Mouse (Mus musculus) limb, embryonic 14.5 days (tissue): Measurements from ENCODE around the gene Olfr551. TPM values are rescaled to one million over a fixed set of nuclear protein-coding genes. Genes with fewer than 3 reads are reported as not detected.
"Not testable (repeated sequence)": the region's sequence is repeated elsewhere in the genome, so short reads cannot be mapped to it uniquely, and the experiment has no call there.

Experiments used
- ATAC-seq: fragments of 200-750 bp; cut with Nextera tagmentation; 2 replicates; pipeline ENCODE4 v1.8.0; 2017; ENCODE audit warnings: low read depth, moderate number of reproducible peaks, moderate TSS enrichment; ENCODE audit not compliant: low FRiP score
- DNase-seq: peaks from one replicate; pipeline ENCODE4 v3.0.0-alpha.2; 2015; ENCODE audit warnings: low spot score
- H3K27ac ChIP-seq: fragments of 300-500 bp; sonication (generic); replicated peaks from 2 replicates; pipeline ENCODE4 v1.5.1; 2014; ENCODE audit warnings: low read depth, mild to moderate bottlenecking, low read length, moderate library complexity, mixed read lengths
- H3K27me3 ChIP-seq: fragments of 300-500 bp; sonication (generic); 2 replicates; pipeline ENCODE4 v1.6.1; 2014; ENCODE audit warnings: low read length, mixed read lengths; ENCODE audit not compliant: control insufficient read depth, insufficient read depth
- H3K36me3 ChIP-seq: fragments of 300-500 bp; sonication (generic); 2 replicates; pipeline ENCODE4 v1.6.1; 2014; ENCODE audit warnings: mild to moderate bottlenecking, low read length, moderate library complexity, mixed read lengths; ENCODE audit not compliant: control insufficient read depth, insufficient read depth
- H3K4me1 ChIP-seq: fragments of 300-500 bp; sonication (generic); 2 replicates; pipeline ENCODE4 v1.6.1; 2014; ENCODE audit warnings: antibody characterized with exemption, low read length, mixed read lengths; ENCODE audit not compliant: control insufficient read depth, insufficient read depth
- H3K4me2 ChIP-seq: fragments of 300-500 bp; sonication (generic); replicated peaks from 2 replicates; pipeline ENCODE4 v1.6.1; 2014; ENCODE audit warnings: low read depth, mild to moderate bottlenecking, low read length, moderate library complexity; ENCODE audit not compliant: severe bottlenecking
- H3K4me3 ChIP-seq: fragments of 300-500 bp; sonication (generic); replicated peaks from 2 replicates; pipeline ENCODE4 v1.5.1; 2014; ENCODE audit warnings: low read length
- H3K9ac ChIP-seq: fragments of 300-500 bp; sonication (generic); 2 replicates; pipeline ENCODE4 v1.6.1; 2014; ENCODE audit warnings: mild to moderate bottlenecking, low read depth, low read length, moderate library complexity; ENCODE audit not compliant: severe bottlenecking
- H3K9me3 ChIP-seq: fragments of 300-500 bp; sonication (generic); 2 replicates; pipeline ENCODE4 v1.6.1; 2016; ENCODE audit warnings: low read length; ENCODE audit not compliant: control insufficient read depth
- POLR2A ChIP-seq: fragments of 200-500 bp; IDR thresholded peaks from 2 replicates; pipeline ENCODE4 v1.8.0; 2012; ENCODE audit warnings: inconsistent platforms, mild to moderate bottlenecking, moderate library complexity, borderline replicate concordance; ENCODE audit not compliant: insufficient read depth, insufficient read length; ENCODE audit errors: extremely low read depth
- WGBS: fragments of 180-500 bp; shearing (Covaris S2); extraction: QIAGEN DNeasy Blood & Tissue Kit; methylation state at CpG from one replicate; pipeline ENCODE4 v1.1.7; 2014; 5-methylcytosine and 5-hydroxymethylcytosine counted together
- polyA plus RNA-seq, 2 experiments: library from polyadenylated mRNA; depleted of rRNA in 1 of 2; stranded (reverse) in 1 of 2; unstranded in 1 of 2; fragments of >200 nt; fragmentation: Nextera tagmentation in 1 of 2; extraction: Ambion mirVana in 1 of 2; gene quantifications; 2 replicates each; pipeline versions ENCODE4 v1.2.1 to v1.2.3; 2012 to 2014

The Olfr551 gene
- polyA plus RNA-seq (2012; rRNA removed) (not detected in 2 replicates), polyA plus RNA-seq (2014; fragmentation: Nextera tagmentation; extraction: Ambion mirVana) (not detected in 2 replicates)

- Histone ChIP-seq H3K9me3 (no peaks in the 10 kb centered on the region), H3K27ac (no peak within 1 kb of the TSS), H3K27me3 (no peaks in the 10 kb centered on the region), H3K4me1 (no peaks in the 10 kb centered on the region), H3K36me3 (no peaks in the 10 kb centered on the region), H3K4me2 (no peak within 1 kb of the TSS), H3K9ac (no peak within 1 kb of the TSS), H3K4me3 (no peak within 1 kb of the TSS)
- no peak for ATAC-seq
- DNase-seq: no peak
- WGBS: 87% methylated on average over 3 of the region's 3 CpGs
- no peak for TF ChIP-seq POLR2A
Observed at GRCm38 (mm10) chr7:102591786-102592185, at the start of gene Olfr551. TSS of gene Olfr551 (minus strand) at chr7:102591886.

- H3K9me3 ChIP-seq: no peaks in the 10 kb centered on the region
- no peak within 1 kb of the TSS for H3K4me2 ChIP-seq
- ATAC-seq (no peak), DNase-seq (no peak)
- H3K4me1 ChIP-seq: no peaks in the 10 kb centered on the region
- no peak within 1 kb of the TSS for H3K4me3 ChIP-seq
- no peak within 1 kb of the TSS for H3K27ac ChIP-seq
- no peak within 1 kb of the TSS for H3K9ac ChIP-seq
- no peak for TF ChIP-seq POLR2A
- no peaks in the 10 kb centered on the region for H3K27me3 ChIP-seq
- H3K36me3 ChIP-seq: no peaks in the 10 kb centered on the region
- 83% methylated on average over 1 of the region's 1 CpGs for WGBS
Observed at GRCm38 (mm10) chr7:102638132-102638531, 46.4 kb upstream of the Olfr551 start, which contains the start of gene Olfr554. TSS of gene Olfr554 (plus strand) at chr7:102638432.

GRCm38 (mm10) chr7:102636665-102637064 lies 45.0 kb upstream of the Olfr551 start:
- ATAC-seq (no peak), DNase-seq (no peak)
- Histone ChIP-seq H3K4me3 (no peak overlapping the region), H3K4me1 (no peaks in the 10 kb centered on the region), H3K9ac (no peak overlapping the region), H3K4me2 (no peak overlapping the region), H3K36me3 (no peaks in the 10 kb centered on the region), H3K27ac (no peak overlapping the region), H3K27me3 (no peaks in the 10 kb centered on the region), H3K9me3 (no peaks in the 10 kb centered on the region)
- 33% methylated on average over 3 of the region's 3 CpGs for WGBS
- TF ChIP-seq POLR2A: no peak

- not testable (repeated sequence) for H3K27ac ChIP-seq, H3K27me3 ChIP-seq, H3K4me2 ChIP-seq, H3K4me3 ChIP-seq, DNase-seq, ATAC-seq, H3K4me1 ChIP-seq, H3K9ac ChIP-seq, H3K9me3 ChIP-seq, H3K36me3 ChIP-seq
- 85% methylated on average over 15 of the region's 19 CpGs for WGBS
Observed at GRCm38 (mm10) chr7:102620368-102620767, 28.7 kb upstream of the Olfr551 start.

- no peaks in the 10 kb centered on the region for H3K27me3 ChIP-seq
- H3K4me3 ChIP-seq: no peak overlapping the region
- no peaks in the 10 kb centered on the region for H3K36me3 ChIP-seq
- ATAC-seq (no peak), DNase-seq (peak; percentile 20)
- H3K4me1 ChIP-seq: no peaks in the 10 kb centered on the region
- WGBS: 69% methylated on average over 5 of the region's 5 CpGs
- TF ChIP-seq POLR2A: no peak
- H3K9me3 ChIP-seq: no peaks in the 10 kb centered on the region
- H3K4me2 ChIP-seq: no peak overlapping the region
- no peak overlapping the region for H3K27ac ChIP-seq
- H3K9ac ChIP-seq: no peak overlapping the region
Observed at GRCm38 (mm10) chr7:102619608-102620007, 27.9 kb upstream of the Olfr551 start.

GRCm38 (mm10) chr7:102618118-102618517 lies 26.4 kb upstream of the Olfr551 start, which contains the start of gene Olfr553:
TSS of gene Olfr553 (minus strand) at chr7:102618218.
- Histone ChIP-seq H3K4me1 (no peaks in the 10 kb centered on the region), H3K27ac (no peak within 1 kb of the TSS), H3K36me3 (no peaks in the 10 kb centered on the region), H3K4me3 (no peak within 1 kb of the TSS), H3K27me3 (no peaks in the 10 kb centered on the region), H3K9ac (no peak within 1 kb of the TSS), H3K4me2 (no peak within 1 kb of the TSS), H3K9me3 (no peaks in the 10 kb centered on the region)
- no peak for ATAC-seq
- no peak for DNase-seq
- TF ChIP-seq POLR2A: no peak
